Mouse (Mus musculus): ENCODE data around the gene Psg27. TPM values are rescaled to one million over a fixed set of nuclear protein-coding genes. Genes with fewer than 3 reads are reported as not detected.
A peak's percentile ranks its signal among the peaks of the same experiment; 100 is the strongest.
"Not testable (repeated sequence)": the region's sequence is repeated elsewhere in the genome, so short reads cannot be mapped to it uniquely, and the experiment has no call there.

The Psg27 gene
- not detected in 2 replicates for polyA plus RNA-seq (2015; fragmentation: Nextera tagmentation; extraction: Ambion mirVana)

GRCm38 (mm10) chr7:18567205-18567604 is at the start of gene Psg27:
TSS of gene Psg27 (minus strand) at chr7:18567305.
- H3K9ac ChIP-seq: no peak within 1 kb of the TSS
- H3K4me1 ChIP-seq (replicated peaks): no peaks in the 10 kb centered on the region
- H3K27ac ChIP-seq: no peak within 1 kb of the TSS
- WGBS: 79% methylated on average over 3 of the region's 3 CpGs
- H3K4me3 ChIP-seq (replicated peaks): no peak within 1 kb of the TSS
- no peak for ATAC-seq
- no peaks in the 10 kb centered on the region for H3K36me3 ChIP-seq
- no peaks in the 10 kb centered on the region for H3K27me3 ChIP-seq (replicated peaks)
- no peak within 1 kb of the TSS for H3K4me2 ChIP-seq (replicated peaks)
- H3K9me3 ChIP-seq: no peaks in the 10 kb centered on the region

- not testable (repeated sequence) for H3K9me3 ChIP-seq; H3K27me3 ChIP-seq (replicated peaks); H3K4me3 ChIP-seq (replicated peaks); H3K27ac ChIP-seq; ATAC-seq; H3K4me2 ChIP-seq (replicated peaks); H3K4me1 ChIP-seq (replicated peaks); H3K36me3 ChIP-seq; H3K9ac ChIP-seq
- 31% methylated on average over 2 of the region's 2 CpGs for WGBS
Measured at GRCm38 (mm10) chr7:18616401-18616800, 49.3 kb upstream of the Psg27 start, which contains the start of gene Psg23. TSS of gene Psg23 (minus strand) at chr7:18616501.

GRCm38 (mm10) chr7:18559850-18560249 is 7.3 kb downstream of the Psg27 start:
- H3K4me3 ChIP-seq (replicated peaks): no peak overlapping the region
- peak; percentile 45; the same call in 1 of the 2 replicates for ATAC-seq
- H3K9ac ChIP-seq: no peak overlapping the region

GRCm38 (mm10) chr7:18555751-18556150 is 11.4 kb downstream of the Psg27 start:
- not testable (repeated sequence) for H3K4me3 ChIP-seq (replicated peaks); H3K9ac ChIP-seq; H3K9me3 ChIP-seq; H3K4me2 ChIP-seq (replicated peaks); H3K27me3 ChIP-seq (replicated peaks); H3K36me3 ChIP-seq; H3K27ac ChIP-seq; H3K4me1 ChIP-seq (replicated peaks)
- ATAC-seq: peak; percentile 41; the same call in 1 of the 2 replicates
- 79% methylated on average over 3 of the region's 3 CpGs for WGBS

More at GRCm38 (mm10) chr7:18559850-18560249, 7.3 kb downstream of the Psg27 start:
- Histone ChIP-seq H3K4me1 (replicated peaks) (no peaks in the 10 kb centered on the region), H3K4me2 (replicated peaks) (no peak overlapping the region), H3K27me3 (replicated peaks) (no peaks in the 10 kb centered on the region), H3K36me3 (no peaks in the 10 kb centered on the region), H3K9me3 (no peaks in the 10 kb centered on the region), H3K27ac (no peak overlapping the region)

- H3K4me2 ChIP-seq (replicated peaks): no peak overlapping the region
- H3K9ac ChIP-seq: no peak overlapping the region
- 42% methylated on average over 3 of the region's 3 CpGs for WGBS
- H3K4me3 ChIP-seq (replicated peaks): no peak overlapping the region
- no peaks in the 10 kb centered on the region for H3K36me3 ChIP-seq
- ATAC-seq: peak; percentile 92
- no peaks in the 10 kb centered on the region for H3K4me1 ChIP-seq (replicated peaks)
- 0 out of 2 replicates have a peak overlapping the region, but pooled peaks have one; percentile 32 for H3K27ac ChIP-seq
- no peaks in the 10 kb centered on the region for H3K27me3 ChIP-seq (replicated peaks)
- H3K9me3 ChIP-seq: no peaks in the 10 kb centered on the region
Measured at GRCm38 (mm10) chr7:18533420-18533819, 33.7 kb downstream of the Psg27 start.

- Histone ChIP-seq H3K4me1 (replicated peaks) (no peaks in the 10 kb centered on the region), H3K27ac (no peak within 1 kb of the TSS), H3K4me2 (replicated peaks) (no peak within 1 kb of the TSS), H3K4me3 (replicated peaks) (no peak within 1 kb of the TSS), H3K9me3 (no peaks in the 10 kb centered on the region), H3K9ac (no peak within 1 kb of the TSS), H3K36me3 (no peaks in the 10 kb centered on the region), H3K27me3 (replicated peaks) (no peaks in the 10 kb centered on the region)
- WGBS: 85% methylated on average over 1 of the region's 1 CpGs
- ATAC-seq: no peak
Measured at GRCm38 (mm10) chr7:18532169-18532568, 34.9 kb downstream of the Psg27 start, which contains the start of gene Psg25. TSS of gene Psg25 (minus strand) at chr7:18532269.

GRCm38 (mm10) chr7:18524668-18525067 is 42.4 kb downstream of the Psg27 start:
- ATAC-seq: peak; percentile 13; the same call in 1 of the 2 replicates
- no peak overlapping the region for H3K4me3 ChIP-seq (replicated peaks)
- no peaks in the 10 kb centered on the region for H3K36me3 ChIP-seq
- no peaks in the 10 kb centered on the region for H3K9me3 ChIP-seq
- H3K9ac ChIP-seq: no peak overlapping the region
- H3K27ac ChIP-seq: no peak overlapping the region
- no peak overlapping the region for H3K4me2 ChIP-seq (replicated peaks)
- H3K4me1 ChIP-seq (replicated peaks): no peaks in the 10 kb centered on the region
- H3K27me3 ChIP-seq (replicated peaks): no peaks in the 10 kb centered on the region
- WGBS: 93% methylated on average over 8 of the region's 8 CpGs

GRCm38 (mm10) chr7:18512848-18513247 is 54.3 kb downstream of the Psg27 start:
- not testable (repeated sequence) for H3K9me3 ChIP-seq; H3K36me3 ChIP-seq; H3K27me3 ChIP-seq (replicated peaks); H3K4me2 ChIP-seq (replicated peaks); H3K27ac ChIP-seq; H3K4me1 ChIP-seq (replicated peaks); H3K4me3 ChIP-seq (replicated peaks); H3K9ac ChIP-seq
- ATAC-seq: peak; percentile 82

- H3K27ac ChIP-seq; H3K36me3 ChIP-seq; H3K4me1 ChIP-seq (replicated peaks); H3K4me3 ChIP-seq (replicated peaks); H3K4me2 ChIP-seq (replicated peaks); H3K9ac ChIP-seq; H3K9me3 ChIP-seq; H3K27me3 ChIP-seq (replicated peaks): not testable (repeated sequence)
- ATAC-seq: peak; percentile 95
- WGBS: 17% methylated on average over 2 of the region's 2 CpGs
Measured at GRCm38 (mm10) chr7:18512417-18512816, 54.7 kb downstream of the Psg27 start.

GRCm38 (mm10) chr7:18511479-18511878 is 55.6 kb downstream of the Psg27 start:
- no peak overlapping the region for H3K4me3 ChIP-seq (replicated peaks)
- no peaks in the 10 kb centered on the region for H3K9me3 ChIP-seq
- no peak overlapping the region for H3K4me2 ChIP-seq (replicated peaks)
- H3K9ac ChIP-seq: no peak overlapping the region
- no peak overlapping the region for H3K27ac ChIP-seq
- H3K4me1 ChIP-seq (replicated peaks): no peaks in the 10 kb centered on the region
- no peaks in the 10 kb centered on the region for H3K36me3 ChIP-seq
- 21% methylated on average over 9 of the region's 9 CpGs for WGBS
- peak; percentile 87 for ATAC-seq
- no peaks in the 10 kb centered on the region for H3K27me3 ChIP-seq (replicated peaks)

Other genes starting within 250 kb of the Psg27 start
- not detected in 2 replicates for gene Psg18, start 212.3 kb downstream of the Psg27 start, polyA plus RNA-seq (2015; fragmentation: Nextera tagmentation; extraction: Ambion mirVana)
- gene Psg28, start 135.3 kb downstream of the Psg27 start, polyA plus RNA-seq (2015; fragmentation: Nextera tagmentation; extraction: Ambion mirVana): not detected in 2 replicates
- gene Psg26, start 83.1 kb downstream of the Psg27 start, polyA plus RNA-seq (2015; fragmentation: Nextera tagmentation; extraction: Ambion mirVana): not detected in 2 replicates
- gene Psg25, start 35.0 kb downstream of the Psg27 start, polyA plus RNA-seq (2015; fragmentation: Nextera tagmentation; extraction: Ambion mirVana): not detected in 2 replicates
- not detected in 2 replicates for gene Psg23, start 49.2 kb upstream of the Psg27 start, polyA plus RNA-seq (2015; fragmentation: Nextera tagmentation; extraction: Ambion mirVana)
- gene Psg21, start 89.4 kb upstream of the Psg27 start, polyA plus RNA-seq (2015; fragmentation: Nextera tagmentation; extraction: Ambion mirVana): not detected in 2 replicates
- gene Psg20, start 118.9 kb upstream of the Psg27 start, polyA plus RNA-seq (2015; fragmentation: Nextera tagmentation; extraction: Ambion mirVana): not detected in 2 replicates
- gene Psg22, start 150.8 kb upstream of the Psg27 start, polyA plus RNA-seq (2015; fragmentation: Nextera tagmentation; extraction: Ambion mirVana): not detected in 2 replicates
- not detected in 2 replicates for gene Psg19, start 231.2 kb upstream of the Psg27 start, polyA plus RNA-seq (2015; fragmentation: Nextera tagmentation; extraction: Ambion mirVana)